Mouse (Mus musculus) megakaryocyte-erythroid progenitor cell, adult 5-6 weeks (primary cell): ENCODE data around the gene Cdc37l1. TPM values are rescaled to one million over a fixed set of nuclear protein-coding genes. Genes with fewer than 3 reads are reported as not detected.

Source experiments
- ATAC-seq: replicated peaks from 2 replicates; pipeline ENCODE4 v1.8.0; 2016; ENCODE audit warnings: mild to moderate bottlenecking, inconsistent platforms; ENCODE audit not compliant: severe bottlenecking, poor library complexity, low FRiP score, low TSS enrichment
- total RNA-seq, 2 experiments: library from RNA; stranded (forward) in 1 of 2; stranded (reverse) in 1 of 2; fragments of 200-1000, 215-1000 nt in 1 of 2; fragments of >200 nt in 1 of 2; fragmentation: Nextera tagmentation in 1 of 2; gene quantifications; 2 replicates each; pipeline ENCODE4 v1.2.3; 2014 to 2017

The Cdc37l1 gene
- total RNA-seq (2014; fragmentation: Nextera tagmentation) (38.7 and 48.9 TPM in 2 replicates), total RNA-seq (2017) (37.6 and 40.9 TPM in 2 replicates)

GRCm38 (mm10) chr19:28990194-28990589 lies at the start of gene Cdc37l1:
Gene Cdc37l1, plus strand, starts transcription at chr19:28990352.
- ATAC-seq = peak; percentile 96

DNA sequence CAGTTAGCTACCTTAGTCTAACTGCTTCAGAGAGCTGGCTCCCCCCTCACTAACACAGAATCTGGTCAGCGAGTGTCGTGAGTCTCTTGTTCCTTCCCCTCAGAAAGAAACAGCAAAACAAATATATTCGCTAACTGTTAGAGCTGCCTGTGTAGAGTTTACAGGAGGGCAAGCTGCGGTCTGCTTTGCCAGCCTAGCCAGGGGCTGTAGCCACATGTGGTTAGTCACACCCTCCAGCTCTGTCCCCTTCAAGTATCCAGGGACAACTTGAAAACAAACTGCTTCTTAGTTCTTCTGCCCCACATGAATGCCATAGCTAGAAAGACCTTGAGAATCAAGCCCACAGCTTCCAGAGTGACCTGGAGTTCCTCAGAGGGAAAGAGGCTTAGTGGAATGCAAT lies 48.9 kb upstream of the Cdc37l1 start:
- no peak for ATAC-seq

- ATAC-seq = no peak
Observed at GRCm38 (mm10) chr19:28946782-28947181, 43.4 kb upstream of the Cdc37l1 start.

DNA sequence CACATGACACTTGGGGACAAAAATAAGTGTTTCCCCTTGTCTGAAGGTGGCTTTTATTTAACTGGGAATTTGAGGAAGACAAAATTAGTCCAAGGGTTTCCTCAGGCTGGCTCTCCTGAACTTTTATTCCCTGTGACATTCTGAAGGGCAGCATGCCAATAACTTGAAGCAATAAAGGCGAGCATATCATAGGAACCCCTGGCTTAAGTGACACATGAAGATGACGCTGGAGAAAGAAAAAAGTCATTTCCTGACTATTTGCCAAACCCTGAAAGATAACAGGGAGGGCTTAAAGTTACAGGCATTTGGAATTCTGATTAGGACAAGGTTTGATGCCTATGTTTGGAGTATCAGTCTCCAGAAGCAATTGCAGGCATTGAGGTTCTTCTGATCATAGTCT lies 42.8 kb upstream of the Cdc37l1 start:
- ATAC-seq = no peak

GRCm38 (mm10) chr19:28951251-28951650 lies 38.9 kb upstream of the Cdc37l1 start:
- no peak for ATAC-seq

- ATAC-seq = no peak
Observed at GRCm38 (mm10) chr19:28963113-28963512, 27.0 kb upstream of the Cdc37l1 start.

DNA sequence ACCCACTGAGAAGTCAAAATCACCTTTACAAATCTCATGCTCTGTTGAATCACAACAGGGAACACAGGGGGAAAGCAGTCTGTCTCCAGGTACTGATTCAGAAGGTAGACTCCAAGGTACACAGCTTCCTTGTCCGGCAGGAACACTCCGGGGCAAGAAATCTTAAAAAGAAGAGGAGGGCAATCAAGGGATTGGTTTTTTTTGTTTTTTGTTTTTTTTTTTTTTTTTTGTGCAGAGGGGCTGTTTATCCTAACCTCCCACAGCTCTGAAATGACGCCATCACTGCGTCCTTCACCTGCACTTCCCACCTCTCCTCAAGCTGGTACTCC lies 26.7 kb upstream of the Cdc37l1 start:
- ATAC-seq = no peak

DNA sequence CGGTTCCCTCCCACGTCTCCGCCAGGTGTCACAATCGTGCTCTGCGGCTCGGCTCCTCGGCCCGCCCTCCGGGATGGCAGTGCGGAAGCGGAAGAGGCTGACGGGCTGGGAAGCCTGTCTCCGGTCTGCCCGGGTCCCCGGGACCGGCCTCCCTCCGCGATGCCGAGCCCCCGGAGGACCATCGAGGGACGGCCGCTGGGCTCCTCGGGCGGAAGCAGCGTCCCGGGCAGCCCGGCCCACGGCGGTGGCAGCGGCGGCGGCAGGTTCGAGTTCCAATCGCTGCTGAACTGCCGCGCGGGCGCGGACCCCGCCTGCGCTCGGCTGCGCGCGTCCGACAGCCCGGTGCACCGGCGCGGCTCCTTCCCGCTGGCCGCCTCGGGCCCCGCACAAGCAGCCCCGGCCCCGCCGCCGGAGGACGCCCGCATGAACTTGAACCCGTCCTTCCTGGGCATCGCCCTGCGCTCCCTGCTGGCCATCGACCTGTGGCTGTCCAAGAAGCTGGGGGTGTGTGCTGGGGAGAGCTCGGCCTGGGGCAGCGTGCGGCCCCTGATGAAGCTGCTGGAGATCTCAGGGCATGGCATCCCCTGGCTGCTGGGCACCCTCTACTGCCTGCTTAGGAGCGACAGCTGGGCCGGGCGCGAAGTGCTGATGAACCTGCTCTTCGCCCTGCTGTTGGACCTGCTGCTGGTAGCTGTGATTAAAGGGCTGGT lies 26.2 kb upstream of the Cdc37l1 start, which contains the start of gene Plpp6:
Gene Plpp6 (plus strand): TSS at position 112 of the 710 bp plus-strand sequence.
- peak; percentile 82 for ATAC-seq

DNA sequence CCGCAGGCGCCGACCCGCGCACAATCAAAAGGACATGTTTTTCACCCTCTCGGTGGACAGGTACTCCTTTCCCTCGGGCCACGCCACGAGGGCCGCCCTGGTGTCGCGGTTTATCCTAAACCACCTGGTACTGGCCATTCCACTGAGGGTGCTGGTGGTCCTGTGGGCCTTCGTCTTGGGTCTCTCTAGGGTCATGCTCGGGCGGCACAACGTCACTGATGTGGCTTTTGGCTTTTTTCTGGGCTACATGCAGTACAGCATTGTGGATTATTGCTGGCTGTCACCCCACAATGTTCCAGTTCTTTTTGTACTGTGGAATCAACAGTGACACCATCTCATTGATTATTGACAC lies 25.6 kb upstream of the Cdc37l1 start:
- no peak for ATAC-seq

DNA sequence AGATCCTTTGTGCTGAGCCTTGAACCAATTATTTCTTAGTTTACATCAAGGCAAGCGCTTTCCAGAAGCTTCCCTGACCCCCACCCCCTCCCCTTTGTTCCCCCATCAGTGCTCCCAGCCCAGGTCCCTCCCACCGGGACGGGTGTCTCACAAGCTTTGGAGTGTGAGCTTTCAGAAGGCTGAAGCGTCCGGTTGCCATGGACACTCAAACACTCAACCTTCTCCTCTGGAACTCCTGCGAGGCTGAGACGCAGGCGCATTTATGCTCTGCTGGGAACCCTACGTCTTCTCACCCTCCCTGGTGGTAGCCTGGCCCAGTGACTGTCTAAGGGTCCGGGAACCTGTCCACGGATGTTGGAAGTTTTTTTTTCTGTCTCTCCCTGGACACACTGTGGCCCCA lies 22.5 kb upstream of the Cdc37l1 start, which contains the start of gene 4430402I18Rik:
Gene 4430402I18Rik (minus strand): TSS at position 149 of the 400 bp plus-strand sequence.
- ATAC-seq = no peak

DNA sequence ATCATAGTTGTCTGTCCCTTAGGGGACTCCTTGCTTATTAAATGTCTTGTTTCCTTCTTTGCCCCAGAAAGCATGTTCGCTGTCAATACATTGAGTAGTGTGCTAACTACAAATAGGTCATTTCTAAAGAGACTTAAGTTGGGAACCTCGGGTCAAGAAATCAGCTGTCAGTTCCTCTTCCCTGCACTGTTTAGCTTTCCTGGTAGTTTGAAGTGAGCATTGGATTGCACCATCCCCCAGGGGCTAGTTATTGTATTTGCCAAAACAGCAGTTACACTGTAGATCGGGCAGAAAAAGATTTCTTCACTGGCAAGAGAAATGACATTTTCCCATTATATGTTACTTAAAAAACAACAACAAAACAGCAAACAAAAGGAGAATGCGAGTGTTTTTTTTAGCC lies 22.0 kb upstream of the Cdc37l1 start:
- no peak for ATAC-seq

DNA sequence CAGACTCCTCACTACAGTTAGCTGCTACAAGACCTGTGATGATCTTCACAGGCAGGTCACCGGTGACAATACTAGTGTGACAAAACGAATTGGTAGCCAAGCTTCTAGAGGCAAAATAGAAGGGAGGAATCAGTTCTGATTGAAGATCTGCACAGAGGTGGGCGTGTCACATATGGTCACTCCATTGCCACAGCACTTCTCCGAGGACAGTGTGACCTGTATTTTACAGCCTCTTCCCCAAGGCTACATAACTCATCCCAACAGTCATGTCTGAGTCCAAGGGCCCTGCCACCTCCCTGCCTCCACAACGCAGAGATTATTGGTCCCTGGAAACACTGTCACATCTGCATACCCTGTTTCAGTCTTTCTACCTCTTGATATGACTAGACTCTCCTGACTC lies 20.9 kb upstream of the Cdc37l1 start:
- ATAC-seq = no peak

- ATAC-seq = no peak
Observed at GRCm38 (mm10) chr19:28970251-28970650, 19.9 kb upstream of the Cdc37l1 start.

GRCm38 (mm10) chr19:28974862-28975611 lies 15.1 kb upstream of the Cdc37l1 start:
- ATAC-seq = peak; percentile 86

DNA sequence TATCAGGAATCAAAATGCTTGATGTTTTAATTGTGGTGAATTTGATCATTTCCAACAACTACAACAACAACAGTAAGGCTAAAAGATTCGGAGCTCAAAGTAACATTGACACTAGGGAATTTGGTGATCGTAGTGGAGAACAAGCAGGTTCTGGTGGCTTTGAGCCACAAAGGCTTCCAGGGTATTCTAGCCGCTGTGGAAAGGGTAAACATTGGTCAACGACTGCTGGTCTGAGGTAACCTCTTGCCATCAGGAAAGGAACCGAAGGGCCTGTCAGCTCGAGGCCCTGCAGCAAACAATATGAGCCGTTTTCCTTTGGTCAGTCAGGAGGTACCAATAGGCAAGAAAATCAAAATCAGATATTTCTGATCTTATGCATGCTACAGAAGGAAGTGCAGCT lies 7.5 kb upstream of the Cdc37l1 start:
- no peak for ATAC-seq

- ATAC-seq = no peak
Observed at GRCm38 (mm10) chr19:28989515-28989914, 637 bp upstream of the Cdc37l1 start.

- peak; percentile 45 for ATAC-seq
Observed at GRCm38 (mm10) chr19:28990590-28991221, 554 bp downstream of the Cdc37l1 start.

DNA sequence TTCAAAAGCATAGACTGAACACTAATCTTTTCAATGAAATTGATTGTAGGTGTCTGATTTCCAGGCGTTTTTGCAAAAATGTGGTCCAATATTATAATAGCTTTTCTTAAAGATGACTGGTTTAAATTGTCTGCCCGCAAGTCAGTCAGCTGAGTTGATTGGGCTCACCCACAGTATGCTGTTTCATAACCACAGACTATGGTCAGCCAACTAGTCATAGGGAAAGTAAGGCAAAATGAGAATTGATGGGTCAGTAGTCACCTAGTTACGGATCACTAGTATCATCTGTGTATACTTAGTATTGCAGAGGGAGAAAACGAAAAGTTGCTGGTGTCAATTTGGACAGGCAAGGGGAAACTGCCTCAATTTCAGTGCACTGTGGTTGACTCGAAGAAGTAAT lies 1.2 kb downstream of the Cdc37l1 start:
- no peak for ATAC-seq

DNA sequence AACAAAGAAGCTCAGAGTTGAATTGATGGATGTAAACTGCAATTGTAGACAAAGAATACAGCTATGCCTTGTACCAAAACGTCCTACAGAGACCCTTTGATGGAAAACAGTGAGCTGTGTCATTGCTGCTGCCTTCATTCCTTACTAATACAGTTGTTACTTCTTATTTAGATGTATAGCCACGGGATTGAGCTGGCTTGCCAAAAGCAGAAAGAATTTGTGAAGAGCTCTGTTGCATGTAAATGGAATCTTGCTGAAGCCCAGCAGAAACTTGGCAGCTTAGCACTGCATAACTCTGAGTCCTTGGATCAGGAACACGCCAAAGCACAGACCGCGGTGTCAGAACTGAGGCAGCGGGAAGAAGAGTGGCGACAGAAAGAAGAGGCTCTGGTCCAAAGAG lies 4.7 kb downstream of the Cdc37l1 start:
- no peak for ATAC-seq

GRCm38 (mm10) chr19:28995366-28995765 lies 5.2 kb downstream of the Cdc37l1 start:
- ATAC-seq = no peak
